Mouse (Mus musculus): ENCODE data around the gene Akap6. TPM values are rescaled to one million over a fixed set of nuclear protein-coding genes. Genes with fewer than 3 reads are reported as not detected.

Akap6 gene
- polyA plus RNA-seq, 1 experiment from 2014 or later: 4.3 TPM

- H3K9me3 ChIP-seq: no peaks in the 10 kb centered on the region
- no peak overlapping the region for H3K4me3 ChIP-seq
- H3K4me1 ChIP-seq: peaks cover 8% of the 10 kb centered on the region
- peak; percentile 78 for DNase-seq (ENCODE audit: low spot score)
- WGBS: 23% methylated on average over 8 of the region's 8 CpGs
- no peaks in the 10 kb centered on the region for H3K27me3 ChIP-seq (replicated peaks; ENCODE audit: low read depth, poor library complexity, severe bottlenecking)
- H3K27ac ChIP-seq (replicated peaks): no peak overlapping the region
- H3K36me3 ChIP-seq (replicated peaks): no peaks in the 10 kb centered on the region
Measured at GRCm38 (mm10) chr12:52910819-52911218, 211.6 kb downstream of the Akap6 start.

- peaks cover 7% of the 10 kb centered on the region for H3K4me1 ChIP-seq
- 0 out of 2 replicates have a peak, but pooled peaks cover 3% of the 10 kb centered on the region for H3K27me3 ChIP-seq (replicated peaks; ENCODE audit: low read depth, poor library complexity, severe bottlenecking)
- DNase-seq (ENCODE audit: low spot score): peak; percentile 53
- no peak overlapping the region for H3K4me3 ChIP-seq
- no peaks in the 10 kb centered on the region for H3K9me3 ChIP-seq
- H3K36me3 ChIP-seq (replicated peaks): no peaks in the 10 kb centered on the region
- whole genome bisulfite sequencing: 30% methylated on average over 11 of the region's 11 CpGs
- H3K27ac ChIP-seq (replicated peaks): 0 out of 2 replicates have a peak overlapping the region, but pooled peaks have one; percentile 25
Measured at GRCm38 (mm10) chr12:52918939-52919338, 219.8 kb downstream of the Akap6 start.

- Histone ChIP-seq H3K4me1 (peaks cover 7% of the 10 kb centered on the region), H3K27me3 (replicated peaks; ENCODE audit: low read depth, poor library complexity, severe bottlenecking) (0 out of 2 replicates have a peak, but pooled peaks cover 3% of the 10 kb centered on the region), H3K27ac (replicated peaks) (no peak overlapping the region), H3K36me3 (replicated peaks) (no peaks in the 10 kb centered on the region), H3K4me3 (no peak overlapping the region), H3K9me3 (no peaks in the 10 kb centered on the region)
- WGBS: 90% methylated on average over 6 of the region's 6 CpGs
- no peak for DNase-seq (ENCODE audit: low spot score)
Measured at GRCm38 (mm10) chr12:52922510-52922909, 223.3 kb downstream of the Akap6 start.

GRCm38 (mm10) chr12:52925448-52925847 is 226.3 kb downstream of the Akap6 start:
- Histone ChIP-seq H3K9me3 (no peaks in the 10 kb centered on the region), H3K4me1 (no peaks in the 10 kb centered on the region), H3K27ac (replicated peaks) (no peak overlapping the region), H3K36me3 (replicated peaks) (no peaks in the 10 kb centered on the region), H3K4me3 (no peak overlapping the region), H3K27me3 (replicated peaks; ENCODE audit: low read depth, poor library complexity, severe bottlenecking) (no peaks in the 10 kb centered on the region)
- no peak for DNase-seq (ENCODE audit: low spot score)
- WGBS: 86% methylated on average over 4 of the region's 4 CpGs

- no peak for DNase-seq (ENCODE audit: low spot score)
- WGBS: 81% methylated on average over 7 of the region's 13 CpGs
- no peak overlapping the region for H3K27ac ChIP-seq (replicated peaks)
- no peaks in the 10 kb centered on the region; the same call in 1 of the 2 replicates for H3K9me3 ChIP-seq
- no peaks in the 10 kb centered on the region for H3K27me3 ChIP-seq (replicated peaks; ENCODE audit: low read depth, poor library complexity, severe bottlenecking)
- no peak overlapping the region for H3K4me3 ChIP-seq
- H3K36me3 ChIP-seq (replicated peaks): no peaks in the 10 kb centered on the region
- no peaks in the 10 kb centered on the region for H3K4me1 ChIP-seq
Measured at GRCm38 (mm10) chr12:52933832-52934231, 234.6 kb downstream of the Akap6 start.

GRCm38 (mm10) chr12:52934989-52935388 is 235.8 kb downstream of the Akap6 start:
- 90% methylated on average over 3 of the region's 3 CpGs for WGBS
- H3K4me1 ChIP-seq: peaks cover 9% of the 10 kb centered on the region
- no peaks in the 10 kb centered on the region for H3K27me3 ChIP-seq (replicated peaks; ENCODE audit: low read depth, poor library complexity, severe bottlenecking)
- no peaks in the 10 kb centered on the region for H3K36me3 ChIP-seq (replicated peaks)
- H3K4me3 ChIP-seq: no peak overlapping the region
- H3K9me3 ChIP-seq: no peaks in the 10 kb centered on the region; the same call in 1 of the 2 replicates
- no peak overlapping the region for H3K27ac ChIP-seq (replicated peaks)
- DNase-seq (ENCODE audit: low spot score): no peak

GRCm38 (mm10) chr12:52938786-52939185 is 239.6 kb downstream of the Akap6 start:
- DNase-seq (ENCODE audit: low spot score): no peak
- H3K27me3 ChIP-seq (replicated peaks; ENCODE audit: low read depth, poor library complexity, severe bottlenecking): no peaks in the 10 kb centered on the region

GRCm38 (mm10) chr12:52939324-52939946 is 240.3 kb downstream of the Akap6 start:
- no peaks in the 10 kb centered on the region; the same call in 1 of the 2 replicates for H3K9me3 ChIP-seq
- no peak overlapping the region for H3K4me3 ChIP-seq
- WGBS: 64% methylated on average over 15 of the region's 15 CpGs
- no peaks in the 10 kb centered on the region for H3K36me3 ChIP-seq (replicated peaks)
- H3K27me3 ChIP-seq (replicated peaks; ENCODE audit: low read depth, poor library complexity, severe bottlenecking): no peaks in the 10 kb centered on the region
- H3K27ac ChIP-seq (replicated peaks): no peak overlapping the region
- no peak for DNase-seq (ENCODE audit: low spot score)
- peaks cover 12% of the 10 kb centered on the region for H3K4me1 ChIP-seq

More at GRCm38 (mm10) chr12:52938786-52939185, 239.6 kb downstream of the Akap6 start:
- H3K27ac ChIP-seq (replicated peaks): no peak overlapping the region
- H3K4me3 ChIP-seq: no peak overlapping the region
- WGBS: 69% methylated on average over 5 of the region's 5 CpGs
- H3K36me3 ChIP-seq (replicated peaks): no peaks in the 10 kb centered on the region
- peaks cover 12% of the 10 kb centered on the region for H3K4me1 ChIP-seq
- H3K9me3 ChIP-seq: no peaks in the 10 kb centered on the region; the same call in 1 of the 2 replicates

GRCm38 (mm10) chr12:52941941-52942340 is 242.8 kb downstream of the Akap6 start:
- Histone ChIP-seq H3K27ac (replicated peaks) (no peak overlapping the region), H3K4me1 (peaks cover 12% of the 10 kb centered on the region), H3K9me3 (no peaks in the 10 kb centered on the region), H3K27me3 (replicated peaks; ENCODE audit: low read depth, poor library complexity, severe bottlenecking) (no peaks in the 10 kb centered on the region), H3K36me3 (replicated peaks) (no peaks in the 10 kb centered on the region), H3K4me3 (no peak overlapping the region)
- no peak for DNase-seq (ENCODE audit: low spot score)
- 80% methylated on average over 4 of the region's 4 CpGs for WGBS

GRCm38 (mm10) chr12:52944274-52944673 is 245.1 kb downstream of the Akap6 start:
- H3K4me3 ChIP-seq: no peak overlapping the region
- no peaks in the 10 kb centered on the region for H3K27me3 ChIP-seq (replicated peaks; ENCODE audit: low read depth, poor library complexity, severe bottlenecking)
- H3K9me3 ChIP-seq: no peaks in the 10 kb centered on the region
- WGBS: 83% methylated on average over 7 of the region's 7 CpGs
- no peaks in the 10 kb centered on the region for H3K36me3 ChIP-seq (replicated peaks)
- peaks cover 10% of the 10 kb centered on the region for H3K4me1 ChIP-seq
- DNase-seq (ENCODE audit: low spot score): no peak
- H3K27ac ChIP-seq (replicated peaks): no peak overlapping the region

GRCm38 (mm10) chr12:52944949-52945348 is 245.8 kb downstream of the Akap6 start:
- Histone ChIP-seq H3K36me3 (replicated peaks) (no peaks in the 10 kb centered on the region), H3K27ac (replicated peaks) (no peak overlapping the region), H3K27me3 (replicated peaks; ENCODE audit: low read depth, poor library complexity, severe bottlenecking) (no peaks in the 10 kb centered on the region), H3K4me3 (no peak overlapping the region), H3K9me3 (no peaks in the 10 kb centered on the region), H3K4me1 (peaks cover 3% of the 10 kb centered on the region)
- 88% methylated on average over 2 of the region's 2 CpGs for WGBS
- no peak for DNase-seq (ENCODE audit: low spot score)

GRCm38 (mm10) chr12:52950660-52951059 is 251.5 kb downstream of the Akap6 start:
- H3K27ac ChIP-seq (replicated peaks): no peak overlapping the region
- H3K4me1 ChIP-seq: no peaks in the 10 kb centered on the region
- H3K36me3 ChIP-seq (replicated peaks): no peaks in the 10 kb centered on the region
- H3K27me3 ChIP-seq (replicated peaks; ENCODE audit: low read depth, poor library complexity, severe bottlenecking): no peaks in the 10 kb centered on the region
- H3K4me3 ChIP-seq: no peak overlapping the region
- H3K9me3 ChIP-seq: no peaks in the 10 kb centered on the region
- no peak for DNase-seq (ENCODE audit: low spot score)
- 74% methylated on average over 4 of the region's 4 CpGs for WGBS

GRCm38 (mm10) chr12:52957587-52957986 is 258.4 kb downstream of the Akap6 start:
- Histone ChIP-seq H3K4me3 (no peak overlapping the region), H3K36me3 (replicated peaks) (no peaks in the 10 kb centered on the region), H3K9me3 (no peaks in the 10 kb centered on the region), H3K27me3 (replicated peaks; ENCODE audit: low read depth, poor library complexity, severe bottlenecking) (no peaks in the 10 kb centered on the region), H3K4me1 (0 out of 2 replicates have a peak, but pooled peaks cover 3% of the 10 kb centered on the region), H3K27ac (replicated peaks) (no peak overlapping the region)
- no peak for DNase-seq (ENCODE audit: low spot score)
- 86% methylated on average over 3 of the region's 3 CpGs for WGBS
